Mouse (Mus musculus) spleen, adult 2 months (tissue): ENCODE results near the gene Prkce. TPM values are rescaled to one million over a fixed set of nuclear protein-coding genes. Genes with fewer than 3 reads are reported as not detected.

ENCODE experiments used
- DNase-seq, 2 experiments: peaks; one replicate each; pipeline versions ENCODE4 v3.0.0 to v3.0.0-alpha.2; 2012 to 2021; ENCODE audit warnings: low spot score in 2 of 2, low read depth in 1 of 2
- H3K27ac ChIP-seq: fragments of 200-500 bp; 2 replicates; pipeline ENCODE4 v1.5.1; 2012; ENCODE audit warnings: low read length, inconsistent platforms; ENCODE audit not compliant: insufficient read depth
- H3K27me3 ChIP-seq: fragments of 200-500 bp; 2 replicates; pipeline ENCODE4 v1.6.1; 2012; ENCODE audit warnings: mild to moderate bottlenecking, moderate library complexity, low read length, inconsistent platforms; ENCODE audit not compliant: control insufficient read depth, insufficient read depth
- H3K36me3 ChIP-seq: fragments of 200-500 bp; 2 replicates; pipeline ENCODE4 v1.6.1; 2012; ENCODE audit warnings: mild to moderate bottlenecking, low read length, inconsistent platforms; ENCODE audit not compliant: control insufficient read depth, insufficient read depth
- H3K4me1 ChIP-seq: fragments of 200-500 bp; 2 replicates; pipeline ENCODE4 v1.6.1; 2011; ENCODE audit warnings: inconsistent platforms; ENCODE audit not compliant: control insufficient read depth, insufficient read depth, insufficient read length
- H3K4me3 ChIP-seq: fragments of 200-500 bp; 2 replicates; pipeline ENCODE4 v1.5.1; 2011; ENCODE audit warnings: mild to moderate bottlenecking, inconsistent platforms; ENCODE audit not compliant: insufficient read depth, insufficient read length; ENCODE audit errors: extremely low read depth
- CTCF ChIP-seq: fragments of 200-500 bp; IDR thresholded peaks from 2 replicates; pipeline ENCODE4 v1.5.1; 2011; ENCODE audit warnings: mild to moderate bottlenecking, inconsistent platforms; ENCODE audit not compliant: insufficient read depth, insufficient read length, insufficient replicate concordance; ENCODE audit errors: extremely low read depth
- POLR2A ChIP-seq: fragments of 200-500 bp; IDR thresholded peaks from 2 replicates; pipeline ENCODE4 v1.6.1; 2011; ENCODE audit warnings: low read depth, low read length, inconsistent platforms
- WGBS: fragments of 180-500 bp; shearing (Covaris S2); methylation state at CpG from one replicate; pipeline ENCODE4 v1.1.7; 2018; 5-methylcytosine and 5-hydroxymethylcytosine counted together
- polyA plus RNA-seq: library from polyadenylated mRNA; depleted of rRNA; stranded (reverse); fragments of >200 nt; gene quantifications from 2 replicates; pipeline ENCODE4 v1.2.3, GENCODE M21; 2012

Gene Prkce
- polyA plus RNA-seq, 1 experiment: 4.8 TPM

GRCm38 (mm10) chr17:86458302-86458980 lies 290.9 kb downstream of the Prkce start:
- H3K36me3 ChIP-seq: no peaks in the 10 kb centered on the region
- no peaks in the 10 kb centered on the region for H3K27me3 ChIP-seq
- no peak for DNase-seq
- no peaks in the 10 kb centered on the region for H3K4me1 ChIP-seq
- 86% methylated on average over 11 of the region's 11 CpGs for WGBS
- H3K27ac ChIP-seq: no peak overlapping the region
- no peak for TF ChIP-seq POLR2A
- no peak for TF ChIP-seq CTCF
- H3K4me3 ChIP-seq: no peak overlapping the region

- no peaks in the 10 kb centered on the region for H3K36me3 ChIP-seq
- no peaks in the 10 kb centered on the region for H3K27me3 ChIP-seq
- no peak for DNase-seq
- WGBS: 88% methylated on average over 17 of the region's 17 CpGs
- no peak overlapping the region for H3K27ac ChIP-seq
- H3K4me3 ChIP-seq: no peak overlapping the region
- H3K4me1 ChIP-seq: no peaks in the 10 kb centered on the region
- TF ChIP-seq POLR2A (no peak), CTCF (no peak)
These were observed 293.3 kb downstream of the Prkce start for GRCm38 (mm10) chr17:86460645-86461430.

DNA sequence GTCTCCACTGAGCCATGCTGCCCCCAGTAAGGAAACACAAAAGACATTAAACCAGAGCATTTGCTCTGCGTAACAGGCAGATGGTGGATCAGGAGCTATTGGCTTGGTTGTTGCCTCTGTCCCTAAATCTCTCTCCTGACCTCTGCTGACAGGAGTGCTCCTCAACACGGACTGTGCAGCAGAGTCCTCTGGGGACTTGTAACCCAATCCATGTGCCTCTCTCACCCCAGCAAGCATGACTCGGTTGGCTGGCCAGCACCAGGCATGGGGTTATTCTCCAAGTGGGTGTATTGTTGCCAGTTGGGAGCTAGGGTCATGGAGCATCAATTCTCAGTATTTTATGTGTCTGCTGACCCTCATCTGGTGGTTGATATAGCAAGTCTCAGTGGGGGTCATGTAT lies 295.8 kb downstream of the Prkce start:
- Histone ChIP-seq H3K27ac (no peak overlapping the region), H3K4me3 (no peak overlapping the region), H3K36me3 (no peaks in the 10 kb centered on the region), H3K4me1 (peaks cover 14% of the 10 kb centered on the region; the same call in 1 of the 2 replicates), H3K27me3 (no peaks in the 10 kb centered on the region)
- TF ChIP-seq CTCF (no peak), POLR2A (no peak)
- WGBS: 76% methylated on average over 3 of the region's 3 CpGs
- DNase-seq: no peak

DNA sequence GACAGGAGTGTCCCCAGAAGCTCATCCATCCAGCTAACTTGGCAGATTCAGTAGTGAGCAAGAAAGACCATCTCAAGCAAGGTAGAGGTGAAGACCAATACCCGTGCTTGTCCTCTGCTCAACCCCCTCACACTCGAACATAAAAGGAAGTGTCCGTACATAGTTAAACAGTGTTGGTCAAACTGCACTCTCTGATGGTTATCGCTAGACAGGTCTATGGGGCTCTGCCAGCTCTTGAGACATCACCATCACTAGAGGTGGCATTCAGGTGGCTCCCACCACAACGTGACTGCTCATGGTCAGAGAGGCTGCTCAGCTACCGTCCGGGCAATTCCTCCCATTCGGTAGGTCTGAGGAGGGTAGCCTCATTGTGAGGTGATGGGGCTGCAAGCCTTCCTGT lies 296.6 kb downstream of the Prkce start:
- 88% methylated on average over 8 of the region's 8 CpGs for WGBS
- Histone ChIP-seq H3K27ac (no peak overlapping the region), H3K27me3 (no peaks in the 10 kb centered on the region), H3K4me1 (peaks cover 14% of the 10 kb centered on the region; the same call in 1 of the 2 replicates), H3K36me3 (no peaks in the 10 kb centered on the region), H3K4me3 (no peak overlapping the region)
- TF ChIP-seq CTCF (no peak), POLR2A (no peak)
- DNase-seq: no peak

DNA sequence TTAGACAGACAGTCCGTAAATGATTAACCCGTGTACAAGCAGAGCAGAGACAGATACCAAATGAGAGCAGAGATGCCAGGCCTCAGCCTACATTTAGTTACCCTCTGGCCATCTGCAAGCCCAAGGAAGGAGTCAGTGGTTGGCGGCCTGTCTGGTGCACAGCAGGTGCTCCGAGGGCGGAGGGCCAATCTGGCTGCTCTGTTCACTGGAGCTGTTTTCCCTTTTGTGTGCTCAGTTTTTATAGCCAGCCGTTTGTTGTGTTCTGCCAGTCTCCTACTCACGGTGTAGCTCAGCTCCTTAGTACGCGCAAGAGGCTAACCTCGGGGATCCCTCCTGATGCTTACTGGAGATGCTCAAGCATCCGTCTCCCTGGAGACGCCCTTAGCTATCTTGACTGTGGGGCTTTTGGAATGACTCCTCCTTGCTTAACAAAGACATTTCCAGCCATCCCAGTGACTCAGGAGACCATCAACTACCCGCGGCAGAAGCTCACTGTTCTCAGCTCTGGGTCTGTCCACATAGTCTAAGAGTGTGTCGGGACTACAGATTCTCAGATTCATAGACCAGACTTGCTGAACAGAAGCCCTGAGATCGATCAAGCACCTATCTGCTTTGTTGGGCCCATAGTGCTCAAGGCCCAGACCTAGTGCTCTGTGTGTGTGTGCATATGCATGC lies 297.2 kb downstream of the Prkce start:
- no peaks in the 10 kb centered on the region for H3K27me3 ChIP-seq
- H3K4me1 ChIP-seq: peaks cover 14% of the 10 kb centered on the region; the same call in 1 of the 2 replicates
- H3K36me3 ChIP-seq: no peaks in the 10 kb centered on the region
- 93% methylated on average over 16 of the region's 16 CpGs for WGBS
- H3K27ac ChIP-seq: no peak overlapping the region
- no peak overlapping the region for H3K4me3 ChIP-seq
- TF ChIP-seq POLR2A (no peak), CTCF (no peak)
- DNase-seq: no peak

DNA sequence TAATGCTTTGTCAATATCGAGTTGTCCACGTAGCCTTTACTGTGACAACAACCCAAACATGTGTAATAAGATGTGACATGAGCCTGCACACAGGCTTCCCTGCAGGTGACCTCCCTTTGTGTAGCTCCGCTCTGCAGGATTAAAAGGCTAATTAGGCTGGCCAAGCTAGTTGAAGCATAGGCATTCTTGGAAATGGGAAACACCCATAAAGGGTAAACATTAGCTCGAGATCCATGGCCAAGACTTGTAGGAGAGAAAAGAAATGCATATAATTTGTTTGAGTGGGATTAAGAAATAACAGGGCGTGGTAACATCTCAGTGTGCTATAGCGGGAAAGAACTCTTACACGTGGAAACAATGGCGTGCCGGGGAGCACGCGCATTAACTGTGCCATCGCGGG lies 298.3 kb downstream of the Prkce start:
- Histone ChIP-seq H3K27me3 (no peaks in the 10 kb centered on the region), H3K27ac (no peak overlapping the region), H3K36me3 (no peaks in the 10 kb centered on the region), H3K4me1 (peaks cover 14% of the 10 kb centered on the region; the same call in 1 of the 2 replicates), H3K4me3 (no peak overlapping the region)
- WGBS: 92% methylated on average over 13 of the region's 13 CpGs
- no peak for TF ChIP-seq CTCF
- no peak for TF ChIP-seq POLR2A
- DNase-seq: no peak
